Mouse (Mus musculus) midbrain, postnatal 0 days (tissue): ENCODE measurements around the gene Apba1. TPM values are rescaled to one million over a fixed set of nuclear protein-coding genes. Genes with fewer than 3 reads are reported as not detected.
A peak's percentile ranks its signal among the peaks of the same experiment; 100 is the strongest.

Experiments
- ATAC-seq: fragments of 200-750 bp; cut with Nextera tagmentation; 2 replicates; pipeline ENCODE4 v1.8.0; 2017; ENCODE audit warnings: moderate number of reproducible peaks, mild to moderate bottlenecking, moderate TSS enrichment, moderate library complexity; ENCODE audit not compliant: low FRiP score
- DNase-seq: peaks from one replicate; pipeline ENCODE4 v3.0.0-alpha.2; 2015; ENCODE audit warnings: low spot score
- H3K27ac ChIP-seq: fragments of 300-500 bp; sonication (generic); 2 replicates; pipeline ENCODE4 v1.5.1; 2014; ENCODE audit warnings: low read depth, mild to moderate bottlenecking, low read length, mixed read lengths
- H3K27me3 ChIP-seq: fragments of 300-500 bp; sonication (generic); 2 replicates; pipeline ENCODE4 v1.6.1; 2014; ENCODE audit warnings: low read length, control low read depth, mixed read lengths; ENCODE audit not compliant: insufficient read depth
- H3K36me3 ChIP-seq: fragments of 300-500 bp; sonication (generic); 2 replicates; pipeline ENCODE4 v1.6.1; 2014; ENCODE audit warnings: low read length, control low read depth, mixed read lengths; ENCODE audit not compliant: insufficient read depth
- H3K4me1 ChIP-seq: fragments of 300-500 bp; sonication (generic); 2 replicates; pipeline ENCODE4 v1.6.1; 2014; ENCODE audit warnings: mild to moderate bottlenecking, control low read depth, antibody characterized with exemption, low read length, mixed read lengths; ENCODE audit not compliant: insufficient read depth
- H3K4me2 ChIP-seq: fragments of 300-500 bp; sonication (generic); 2 replicates; pipeline ENCODE4 v1.6.1; 2014; ENCODE audit warnings: low read depth, mild to moderate bottlenecking, low read length, mixed read lengths; ENCODE audit not compliant: poor library complexity, severe bottlenecking
- H3K4me3 ChIP-seq: fragments of 300-500 bp; sonication (generic); 2 replicates; pipeline ENCODE4 v1.5.1; 2014; ENCODE audit warnings: low read depth, mild to moderate bottlenecking, low read length, moderate library complexity
- H3K9ac ChIP-seq: fragments of 300-500 bp; sonication (generic); replicated peaks from 2 replicates; pipeline ENCODE4 v1.6.1; 2014; ENCODE audit warnings: mild to moderate bottlenecking, low read length, moderate library complexity, mixed read lengths; ENCODE audit not compliant: poor library complexity, severe bottlenecking
- H3K9me3 ChIP-seq: fragments of 300-500 bp; sonication (generic); 2 replicates; pipeline ENCODE4 v1.6.1; 2016; ENCODE audit warnings: low read length, control low read depth
- CTCF ChIP-seq: IDR thresholded peaks from 2 replicates; pipeline ENCODE4 v1.5.1; 2016; ENCODE audit warnings: antibody characterized with exemption, mild to moderate bottlenecking
- WGBS: fragments of 180-500 bp; shearing (Covaris S2); extraction: QIAGEN DNeasy Blood & Tissue Kit; methylation state at CpG from one replicate; pipeline ENCODE4 v1.1.7; 2014; 5-methylcytosine and 5-hydroxymethylcytosine counted together
- polyA plus RNA-seq: library from polyadenylated mRNA; unstranded; fragments of >200 nt; fragmentation: Nextera tagmentation; extraction: Ambion mirVana; gene quantifications from 2 replicates; pipeline ENCODE4 v1.2.1, GENCODE M21; 2015
- total RNA-seq: library from RNA; depleted of rRNA; stranded (reverse); fragments of >200 nt; gene quantifications from 2 replicates; pipeline ENCODE4 v1.2.3, GENCODE M21; 2014; rRNA removed

Apba1 gene
- total RNA-seq (189 and 193 TPM in 2 replicates), polyA plus RNA-seq (15.4 and 17.2 TPM in 2 replicates)

DNA sequence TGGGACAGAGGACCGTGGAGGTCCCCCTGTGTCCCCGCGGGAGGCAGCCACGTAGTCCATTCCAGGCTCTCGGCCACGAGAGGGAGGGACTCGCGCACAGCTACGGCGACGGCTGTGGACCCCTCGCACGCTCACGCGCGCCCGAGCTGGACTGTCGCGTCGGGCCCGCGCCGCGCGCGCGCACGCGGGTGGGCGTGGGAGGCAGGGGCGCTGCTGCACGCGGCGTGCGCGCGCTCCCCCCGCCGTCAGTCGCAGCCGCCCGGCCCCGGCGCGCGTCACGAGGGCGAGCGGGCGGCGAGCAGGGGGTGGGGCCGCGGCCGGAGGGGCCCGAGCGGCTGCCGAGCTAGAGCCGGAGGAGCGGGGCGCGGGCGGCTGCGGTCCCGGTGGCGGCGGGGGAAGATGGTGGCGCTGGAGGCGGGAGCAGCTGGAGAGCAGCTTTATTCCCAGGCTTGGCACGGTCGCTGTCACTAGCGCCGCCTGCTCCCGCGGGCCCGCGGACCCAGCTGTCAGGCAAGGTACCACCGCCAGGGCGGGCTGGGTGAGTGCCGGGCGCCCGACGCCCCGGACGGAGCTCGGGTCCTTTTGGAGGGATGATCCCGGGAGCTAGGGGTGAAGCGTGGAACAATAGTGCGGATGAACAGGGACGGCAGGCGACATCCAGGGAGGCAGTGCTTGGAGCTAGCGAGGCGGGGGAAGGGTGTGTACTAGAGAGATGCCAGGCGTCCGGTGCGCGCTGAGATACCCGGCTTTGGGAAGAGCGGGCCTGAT, at the start of gene Apba1:
Gene Apba1 (plus strand): TSS at position 334 of the 768 bp plus-strand sequence.
- no peaks in the 10 kb centered on the region for H3K36me3 ChIP-seq
- peaks cover 11% of the 10 kb centered on the region for H3K4me1 ChIP-seq
- ATAC-seq (peak; percentile 89), DNase-seq (peak; percentile 95)
- H3K9ac ChIP-seq: peak within 1 kb of the TSS; percentile 90
- peak within 1 kb of the TSS; percentile 76 for H3K4me3 ChIP-seq
- peak; percentile 59 for TF ChIP-seq CTCF
- H3K27me3 ChIP-seq: no peaks in the 10 kb centered on the region
- H3K9me3 ChIP-seq: no peaks in the 10 kb centered on the region
- WGBS: under 1% methylated on average over 40 of the region's 98 CpGs
- peak within 1 kb of the TSS; percentile 74 for H3K4me2 ChIP-seq
- H3K27ac ChIP-seq: peak within 1 kb of the TSS; percentile 99

DNA sequence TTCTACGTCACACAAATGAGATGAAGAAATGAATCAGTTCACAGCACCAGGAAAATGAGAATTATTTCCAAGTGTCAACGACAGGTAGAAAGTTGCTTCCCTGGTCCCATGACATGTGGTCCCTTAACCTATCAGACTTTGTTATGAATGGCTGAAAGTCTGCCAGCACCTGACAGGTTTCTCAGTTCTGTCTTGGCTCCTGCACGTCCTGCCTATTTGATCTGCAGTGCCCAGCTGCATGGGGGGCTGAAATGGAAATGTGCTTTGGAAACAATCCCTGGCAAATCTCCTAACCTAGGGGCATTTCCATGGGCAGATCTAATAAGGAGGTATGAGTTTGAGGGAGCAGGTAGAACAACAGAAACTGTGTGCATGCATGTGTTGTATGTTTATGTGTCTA, 12.2 kb upstream of the Apba1 start:
- WGBS: 77% methylated on average over 3 of the region's 3 CpGs
- no peak overlapping the region for H3K4me3 ChIP-seq
- no peak overlapping the region for H3K4me2 ChIP-seq
- no peak for TF ChIP-seq CTCF
- no peaks in the 10 kb centered on the region for H3K9me3 ChIP-seq
- DNase-seq: no peak
- H3K27ac ChIP-seq: no peak overlapping the region
- H3K27me3 ChIP-seq: no peaks in the 10 kb centered on the region
- H3K9ac ChIP-seq: no peak overlapping the region
- no peaks in the 10 kb centered on the region for H3K36me3 ChIP-seq
- no peaks in the 10 kb centered on the region for H3K4me1 ChIP-seq
- no peak for ATAC-seq

DNA sequence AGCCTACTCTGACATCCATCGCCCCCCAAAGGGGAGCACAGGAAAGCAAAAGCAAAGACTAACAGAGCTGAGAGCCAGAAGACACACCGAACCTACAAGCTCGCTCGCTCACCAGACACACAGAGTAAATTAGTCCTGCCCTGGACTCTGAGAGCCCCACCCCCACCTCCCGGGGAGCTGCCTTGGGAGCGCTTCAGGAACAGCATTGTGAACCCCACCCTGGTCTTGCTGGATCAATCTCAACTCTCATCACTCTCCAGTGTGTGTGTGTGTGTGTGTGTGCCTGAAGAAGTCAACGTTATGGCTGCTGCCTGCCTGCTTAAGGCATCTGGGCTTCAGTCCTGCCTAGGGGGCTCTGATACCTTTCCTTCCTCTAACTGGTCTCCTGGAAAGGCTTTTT, 1.7 kb upstream of the Apba1 start:
- no peak overlapping the region for H3K9ac ChIP-seq
- H3K27me3 ChIP-seq: no peaks in the 10 kb centered on the region
- 29% methylated on average over 7 of the region's 7 CpGs for WGBS
- DNase-seq: peak; percentile 26
- H3K4me3 ChIP-seq: no peak overlapping the region
- no peak overlapping the region for H3K4me2 ChIP-seq
- H3K9me3 ChIP-seq: no peaks in the 10 kb centered on the region
- H3K27ac ChIP-seq: peak overlapping the region; percentile 14; the same call in 1 of the 2 replicates
- no peaks in the 10 kb centered on the region for H3K36me3 ChIP-seq
- TF ChIP-seq CTCF: peak; percentile 38
- ATAC-seq: no peak
- H3K4me1 ChIP-seq: peaks cover 11% of the 10 kb centered on the region

DNA sequence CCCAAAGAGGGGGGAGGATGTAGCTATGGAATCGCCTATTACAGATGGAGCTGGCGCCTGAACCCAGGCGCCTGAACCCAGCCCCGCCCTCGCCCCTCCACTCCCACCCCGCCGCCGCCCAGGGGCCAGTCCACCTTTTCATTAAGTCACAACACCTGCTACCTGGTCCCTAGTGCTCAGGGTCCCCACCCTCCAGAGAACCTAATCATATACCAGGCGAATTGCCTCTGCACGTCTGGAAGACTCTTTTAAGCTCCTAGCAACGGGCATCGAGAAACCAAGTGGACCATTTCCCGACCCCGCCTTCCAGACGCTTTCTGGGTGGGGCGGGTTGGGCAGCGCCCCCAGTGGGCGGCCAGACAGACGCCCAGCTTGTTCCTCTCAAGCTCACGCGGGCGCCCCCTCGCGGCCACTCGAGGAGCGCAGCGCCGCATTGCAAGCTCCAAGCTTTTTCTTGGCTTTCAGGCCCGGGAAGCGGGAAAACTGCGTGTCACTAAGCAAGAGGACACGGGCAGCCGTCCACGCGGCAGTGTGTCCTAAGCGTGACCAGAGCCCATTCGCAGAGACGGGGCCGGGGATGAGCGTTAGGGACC, 630 bp upstream of the Apba1 start:
- peak overlapping the region; percentile 74 for H3K4me2 ChIP-seq
- peak overlapping the region; percentile 99 for H3K27ac ChIP-seq
- peak overlapping the region; percentile 76 for H3K4me3 ChIP-seq
- no peaks in the 10 kb centered on the region for H3K27me3 ChIP-seq
- TF ChIP-seq CTCF: peak; percentile 99
- 1% methylated on average over 39 of the region's 40 CpGs for WGBS
- H3K4me1 ChIP-seq: peaks cover 11% of the 10 kb centered on the region
- no peaks in the 10 kb centered on the region for H3K9me3 ChIP-seq
- peak overlapping the region; percentile 90 for H3K9ac ChIP-seq
- DNase-seq (peak; percentile 97), ATAC-seq (peak; percentile 82)
- H3K36me3 ChIP-seq: no peaks in the 10 kb centered on the region

DNA sequence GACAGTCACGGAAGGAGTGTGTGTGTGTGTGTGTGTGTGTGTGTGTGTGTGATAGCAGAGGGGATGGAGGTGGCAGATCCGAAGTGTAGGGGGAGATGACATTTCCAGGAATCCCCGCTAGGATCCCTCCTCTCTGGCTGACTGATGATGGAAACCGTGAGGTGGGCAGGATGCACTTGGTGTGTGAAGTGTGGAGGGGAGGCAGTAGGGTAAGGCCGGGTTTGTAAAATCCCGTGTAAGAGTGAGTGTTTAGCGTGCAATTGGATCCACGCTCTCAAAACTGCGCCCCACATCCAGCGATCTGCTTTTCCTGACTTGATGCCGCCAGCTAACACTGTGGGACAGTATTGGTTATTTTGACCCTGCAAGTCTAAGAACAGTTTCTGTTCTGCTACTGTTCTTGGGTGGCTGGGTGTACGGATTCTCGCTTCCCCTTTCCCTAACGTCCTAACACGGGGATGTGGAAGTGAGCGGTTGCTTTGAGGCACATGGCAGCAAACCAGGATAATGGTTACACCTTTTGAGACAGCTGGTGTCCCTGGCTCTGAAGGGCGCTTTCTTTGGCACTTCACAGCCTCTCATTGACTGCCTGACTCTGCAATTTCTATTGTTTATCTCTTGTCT, 747 bp downstream of the Apba1 start:
- under 1% methylated on average over 17 of the region's 17 CpGs for WGBS
- peak; percentile 70 for DNase-seq
- peak overlapping the region; percentile 74 for H3K4me2 ChIP-seq
- H3K36me3 ChIP-seq: no peaks in the 10 kb centered on the region
- no peaks in the 10 kb centered on the region for H3K9me3 ChIP-seq
- H3K4me3 ChIP-seq: peak overlapping the region; percentile 76
- TF ChIP-seq CTCF: no peak; the same call in 1 of the 2 replicates
- no peak; the same call in 1 of the 2 replicates for ATAC-seq
- H3K4me1 ChIP-seq: peaks cover 11% of the 10 kb centered on the region
- H3K9ac ChIP-seq: peak overlapping the region; percentile 90
- H3K27ac ChIP-seq: peak overlapping the region; percentile 99
- no peaks in the 10 kb centered on the region for H3K27me3 ChIP-seq

DNA sequence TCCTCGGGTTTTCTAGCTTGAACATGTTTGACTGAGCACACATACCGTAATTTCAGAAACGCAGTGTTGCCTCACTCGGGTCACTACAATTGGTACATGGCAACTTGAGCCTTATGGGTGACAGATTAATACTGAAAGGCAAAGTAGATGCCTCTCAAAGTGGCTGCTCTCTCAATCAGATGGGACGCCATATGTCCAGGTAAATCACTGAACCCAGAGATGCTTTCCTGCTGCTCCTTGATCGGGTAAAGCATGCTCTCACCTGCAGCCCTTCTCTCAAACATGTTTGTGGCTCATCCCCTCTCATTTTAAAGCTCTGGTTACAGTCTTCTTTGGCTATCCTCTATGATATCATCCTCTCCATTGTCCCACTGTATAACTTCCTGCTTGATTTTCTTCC, 4.7 kb downstream of the Apba1 start:
- Histone ChIP-seq H3K4me2 (no peak overlapping the region), H3K9me3 (no peaks in the 10 kb centered on the region), H3K27ac (no peak overlapping the region), H3K36me3 (no peaks in the 10 kb centered on the region), H3K4me1 (peaks cover 13% of the 10 kb centered on the region), H3K27me3 (no peaks in the 10 kb centered on the region), H3K9ac (no peak overlapping the region), H3K4me3 (no peak overlapping the region)
- DNase-seq (no peak), ATAC-seq (no peak)
- 90% methylated on average over 6 of the region's 6 CpGs for WGBS
- no peak for TF ChIP-seq CTCF
